29 mouse cellular contexts compared by ENCODE assay signal in genomic region chr4:129197514-129197913, GRCm38 (mm10).
"Had no signal": no experiment of that assay in that cellular context is flagged by ENCODE, and none has a peak within 500 bp of the region (broad histone marks: within the 10 kb centered on the region; RNA-seq: fewer than 3 reads in every experiment).

No protein-coding gene starts in this region.

- H3K27ac ChIP-seq: left cerebral cortex, adult 2 months; limb, embryonic 10.5 days; limb, embryonic 12.5 days; limb, embryonic 13.5 days; limb, embryonic 15.5 days; liver, embryonic 12.5 days; liver, embryonic 13.5 days; liver, embryonic 14.5 days; liver, embryonic 15.5 days; lung, embryonic 15.5 days; macrophage; midbrain, embryonic 10.5 days; midbrain, embryonic 12.5 days; midbrain, embryonic 13.5 days; midbrain, embryonic 15.5 days had no signal

- H3K4me1 ChIP-seq: limb, embryonic 10.5 days; limb, embryonic 12.5 days; limb, embryonic 13.5 days; limb, embryonic 15.5 days; lung, embryonic 15.5 days; midbrain, embryonic 10.5 days; midbrain, embryonic 12.5 days; midbrain, embryonic 13.5 days; midbrain, embryonic 15.5 days had no signal

- H3K27me3 ChIP-seq: limb, embryonic 12.5 days; limb, embryonic 13.5 days; limb, embryonic 15.5 days; liver, embryonic 12.5 days; liver, embryonic 13.5 days; liver, embryonic 15.5 days; lung, embryonic 15.5 days; megakaryocyte, embryonic 14.5 days; midbrain, embryonic 12.5 days; midbrain, embryonic 13.5 days; midbrain, embryonic 15.5 days had no signal

- H3K4me2 ChIP-seq: limb, embryonic 12.5 days; limb, embryonic 13.5 days; limb, embryonic 15.5 days; liver, embryonic 11.5 days; liver, embryonic 12.5 days; liver, embryonic 13.5 days; liver, embryonic 15.5 days; lung, embryonic 14.5 days; lung, embryonic 15.5 days; midbrain, embryonic 11.5 days; midbrain, embryonic 12.5 days; midbrain, embryonic 13.5 days; midbrain, embryonic 15.5 days had no signal

- DNase-seq: left cerebral cortex, postnatal 4 days; liver; liver, embryonic 13.5 days; liver, postnatal 0 days; lung, adult 18-20 months; lung, adult 2 months; lung, embryonic 14.5 days; lung, postnatal 10 days; lung, postnatal 14 days; lung, postnatal 36 days; lung, postnatal 4 days; midbrain, embryonic 14.5 days had no signal

- H3K4me3 ChIP-seq: left cerebral cortex, adult 2 months; limb, embryonic 10.5 days; limb, embryonic 12.5 days; limb, embryonic 13.5 days; limb, embryonic 15.5 days; liver, embryonic 12.5 days; liver, embryonic 13.5 days; liver, embryonic 15.5 days; lung, embryonic 15.5 days; megakaryocyte, embryonic 14.5 days; midbrain, embryonic 10.5 days; midbrain, embryonic 12.5 days; midbrain, embryonic 13.5 days; midbrain, embryonic 15.5 days had no signal

- H3K9ac ChIP-seq: limb, embryonic 12.5 days; limb, embryonic 13.5 days; limb, embryonic 15.5 days; liver, embryonic 12.5 days; liver, embryonic 13.5 days; liver, embryonic 14.5 days; liver, embryonic 15.5 days; liver, postnatal 0 days; lung, embryonic 14.5 days; lung, embryonic 15.5 days; midbrain, embryonic 12.5 days; midbrain, embryonic 13.5 days; midbrain, embryonic 15.5 days had no signal
